Mouse (Mus musculus): Measurements from ENCODE around the gene Clcnkb.

The Clcnkb gene

GRCm38 (mm10) chr4:141432666-141433065 is 16.9 kb upstream of the Clcnkb start:
- DNase-seq = peak; percentile 55

GRCm38 (mm10) chr4:141430997-141431396 is 15.2 kb upstream of the Clcnkb start:
- DNase-seq = peak; percentile 83

- peak; percentile 68 for DNase-seq
Measured at GRCm38 (mm10) chr4:141429847-141430246, 14.0 kb upstream of the Clcnkb start.

GRCm38 (mm10) chr4:141429381-141429780 is 13.6 kb upstream of the Clcnkb start:
- DNase-seq = no peak

GRCm38 (mm10) chr4:141427921-141428320 is 12.1 kb upstream of the Clcnkb start:
- DNase-seq = no peak

GRCm38 (mm10) chr4:141426796-141427745 is 11.3 kb upstream of the Clcnkb start:
- no peak for DNase-seq

GRCm38 (mm10) chr4:141425484-141426479 is 10.0 kb upstream of the Clcnkb start:
- DNase-seq = peak; percentile 79

- no peak for DNase-seq
Measured at GRCm38 (mm10) chr4:141423691-141424431, 8.0 kb upstream of the Clcnkb start.

GRCm38 (mm10) chr4:141423288-141423687 is 7.5 kb upstream of the Clcnkb start:
- DNase-seq = no peak

GRCm38 (mm10) chr4:141422841-141423240 is 7.0 kb upstream of the Clcnkb start:
- DNase-seq = no peak

- no peak for DNase-seq
Measured at GRCm38 (mm10) chr4:141421423-141421822, 5.6 kb upstream of the Clcnkb start.

GRCm38 (mm10) chr4:141420886-141421285 is 5.1 kb upstream of the Clcnkb start:
- DNase-seq = no peak

GRCm38 (mm10) chr4:141420192-141420829 is 4.5 kb upstream of the Clcnkb start, which contains the start of gene Hspb7:
TSS of gene Hspb7 (plus strand) at chr4:141420779.
- DNase-seq = no peak

- DNase-seq = peak; percentile 46
Measured at GRCm38 (mm10) chr4:141419398-141420191, 3.8 kb upstream of the Clcnkb start.

GRCm38 (mm10) chr4:141411430-141411992 is 4.3 kb downstream of the Clcnkb start:
- DNase-seq = no peak

- no peak for DNase-seq
Measured at GRCm38 (mm10) chr4:141408577-141408976, 7.2 kb downstream of the Clcnkb start.

- peak; percentile 72 for DNase-seq
Measured at GRCm38 (mm10) chr4:141406516-141407299, 9.1 kb downstream of the Clcnkb start.

- DNase-seq = no peak
Measured at GRCm38 (mm10) chr4:141405314-141405622, 10.5 kb downstream of the Clcnkb start.

GRCm38 (mm10) chr4:141404518-141405313 is 11.1 kb downstream of the Clcnkb start:
- peak; percentile 91 for DNase-seq

Measured in kidney, postnatal 14 days (tissue).